Mouse (Mus musculus): ENCODE data around the gene Fbxl2.

DNA sequence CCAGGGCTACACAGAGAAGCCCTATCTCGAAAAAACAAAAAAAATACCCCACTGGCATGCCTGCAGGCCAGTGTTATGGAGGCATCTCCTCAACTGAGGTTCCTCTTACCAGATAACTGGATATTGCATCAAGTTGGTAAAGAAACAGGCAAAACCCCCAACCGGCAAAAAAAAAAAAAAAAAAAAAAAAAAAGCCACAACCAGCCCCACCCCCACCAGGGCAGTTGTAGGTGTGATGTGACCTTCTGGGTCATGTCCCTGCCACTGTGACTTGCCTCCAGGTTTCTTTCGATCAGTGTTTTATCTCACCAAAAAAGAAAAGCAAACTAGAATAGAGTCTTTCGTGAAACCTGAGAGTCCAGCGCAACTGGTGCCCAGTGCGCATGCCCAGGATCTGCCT is 6.9 kb upstream of the Fbxl2 start:
- TF ChIP-seq POLR2A (IDR thresholded peaks at IDR 0.05; ENCODE audit: borderline replicate concordance, extremely low read depth, low read depth, low read length) (no peak), CTCF (IDR thresholded peaks at IDR 0.05; ENCODE audit: insufficient read depth, low read length) (no peak)

Data from lung, adult 2 months (tissue).